Mouse (Mus musculus): Measurements from ENCODE around the gene Fam53b.

The Fam53b gene

DNA sequence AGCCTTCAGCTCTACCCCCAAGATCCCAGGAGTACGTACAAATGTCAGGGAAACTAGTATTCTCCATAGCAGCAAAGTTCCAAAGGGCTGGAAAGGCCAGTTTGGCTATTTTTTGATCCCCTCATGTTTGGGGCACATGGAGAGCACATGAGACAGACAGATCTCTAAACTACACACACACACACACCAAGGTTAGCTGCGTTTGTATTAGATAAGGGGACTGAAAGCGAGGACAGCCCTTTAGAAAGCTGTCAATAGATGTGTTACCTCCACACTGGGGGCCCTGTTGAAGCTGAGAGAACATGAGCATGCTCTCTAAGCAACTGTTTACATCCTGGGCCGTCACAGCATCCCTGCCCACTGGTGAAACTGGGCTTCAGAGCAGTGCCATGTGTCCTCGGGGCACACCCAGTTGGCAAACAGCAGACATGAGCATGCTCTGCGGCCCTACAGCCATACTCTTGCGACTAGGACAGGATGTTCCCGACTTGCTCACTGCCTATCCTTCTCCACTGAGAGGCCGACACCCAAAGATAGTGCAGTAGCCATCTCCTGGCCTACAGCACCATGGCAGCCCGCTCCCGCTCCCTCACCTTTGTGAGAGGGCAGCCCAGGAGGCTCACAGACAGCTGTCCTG is 47.3 kb downstream of the Fam53b start:
- DNase-seq (ENCODE audit: low read depth): no peak

DNA sequence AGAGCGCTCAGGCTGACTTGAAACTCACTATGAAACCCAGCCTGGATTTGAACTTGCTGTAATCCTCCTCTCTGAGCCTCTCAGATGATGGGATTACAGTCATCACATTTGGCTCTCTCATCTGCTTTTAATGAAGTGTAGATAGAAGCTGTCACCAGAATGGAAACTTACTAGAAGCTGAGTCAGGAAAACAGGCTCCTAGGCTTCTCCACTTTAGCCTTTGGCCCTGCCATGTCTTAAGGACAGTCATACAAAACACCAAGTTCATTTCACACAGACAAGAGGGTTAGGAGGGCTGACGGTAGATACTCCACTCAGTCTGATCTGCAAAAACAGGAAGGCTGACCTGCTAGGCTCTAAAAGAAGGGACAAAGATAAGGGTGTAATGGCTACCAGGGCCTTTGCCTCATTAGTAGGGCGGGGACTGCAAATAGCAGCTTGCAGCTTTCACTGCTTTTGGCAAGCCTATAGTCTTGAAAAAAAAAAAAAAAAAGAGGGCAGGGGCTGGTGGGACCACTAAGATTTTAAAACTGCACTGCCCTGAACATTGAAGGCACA is 48.0 kb downstream of the Fam53b start:
- DNase-seq (ENCODE audit: low read depth): no peak

GRCm38 (mm10) chr7:132764896-132765491 is 48.7 kb downstream of the Fam53b start:
- DNase-seq (ENCODE audit: low read depth): no peak

DNA sequence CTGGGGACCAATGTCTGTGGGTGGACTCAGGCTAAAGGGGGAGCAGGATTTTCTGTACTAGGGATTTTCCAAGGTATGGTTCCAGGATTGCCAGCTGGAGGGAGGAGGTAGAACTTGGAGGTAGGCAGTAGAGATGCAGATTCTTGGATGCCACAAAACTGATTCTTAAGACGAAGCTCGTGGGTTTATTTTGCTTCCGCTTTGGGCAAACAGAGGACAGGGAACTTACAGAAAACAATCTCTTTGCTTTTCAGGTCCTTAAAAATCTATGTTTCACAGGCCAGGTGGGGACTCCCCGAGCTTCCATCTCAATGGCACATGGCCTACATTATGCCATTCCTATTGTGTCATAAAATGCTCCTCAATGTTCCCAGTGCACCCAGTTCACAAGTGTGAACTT is 49.4 kb downstream of the Fam53b start:
- no peak for DNase-seq (ENCODE audit: low read depth)

DNA sequence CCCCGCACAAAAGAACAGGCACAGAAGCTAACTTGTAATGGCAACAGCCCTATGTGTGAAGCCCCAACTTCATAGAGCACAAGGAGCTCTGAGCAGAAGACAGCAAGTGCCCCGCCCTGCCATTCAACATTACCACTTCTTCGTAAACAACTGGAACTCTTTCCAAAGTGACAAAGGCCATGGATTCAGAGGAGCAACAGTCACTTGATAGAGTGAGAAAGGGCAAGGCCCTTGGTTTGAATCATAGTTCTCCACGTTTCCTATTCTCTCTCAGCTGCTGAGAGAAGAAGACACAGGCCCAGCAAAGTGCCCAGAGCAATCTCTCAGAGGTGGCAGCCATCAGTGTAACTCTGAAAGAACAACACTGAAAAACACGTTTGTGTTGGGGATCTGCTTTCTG is 49.8 kb downstream of the Fam53b start:
- DNase-seq (ENCODE audit: low read depth): no peak

DNA sequence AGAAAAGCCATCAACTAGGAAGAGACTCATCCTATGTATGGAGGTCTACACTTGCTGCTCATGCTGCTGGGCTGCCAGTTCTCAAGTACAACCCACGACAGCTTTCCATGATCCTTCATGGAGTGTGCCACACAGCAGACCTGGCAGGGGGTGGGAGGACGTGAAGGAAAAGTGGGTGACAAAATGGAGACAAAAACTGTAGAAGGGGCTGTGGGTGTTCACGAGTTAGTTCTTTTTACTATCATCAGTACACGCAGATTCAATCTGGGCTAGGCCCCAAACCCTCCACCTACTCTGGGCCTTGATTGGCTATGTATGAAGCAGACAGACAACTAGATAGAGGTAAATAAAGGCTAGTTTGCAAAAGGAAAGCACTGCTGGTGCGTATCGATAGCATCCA is 50.3 kb downstream of the Fam53b start:
- no peak for DNase-seq (ENCODE audit: low read depth)

DNA sequence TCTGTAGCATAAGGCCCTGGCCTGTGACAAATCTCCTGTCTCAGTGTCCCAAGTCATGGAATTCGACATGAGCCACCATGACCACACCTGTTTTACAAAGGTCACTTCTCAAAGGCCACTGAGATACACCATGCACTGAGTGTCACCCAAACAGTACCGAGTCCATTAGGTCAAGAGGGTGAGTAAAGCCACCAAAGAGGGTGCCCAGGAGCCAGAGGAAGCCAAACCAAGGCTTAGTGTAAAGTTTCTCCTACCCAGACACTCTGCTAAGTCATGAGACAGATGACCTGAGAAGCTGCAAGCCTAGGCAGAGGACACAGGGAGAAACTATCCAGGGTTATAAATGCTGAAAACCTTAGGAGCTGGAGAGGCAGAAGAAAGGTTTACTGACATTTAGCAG is 52.3 kb downstream of the Fam53b start:
- no peak for DNase-seq (ENCODE audit: low read depth)

DNA sequence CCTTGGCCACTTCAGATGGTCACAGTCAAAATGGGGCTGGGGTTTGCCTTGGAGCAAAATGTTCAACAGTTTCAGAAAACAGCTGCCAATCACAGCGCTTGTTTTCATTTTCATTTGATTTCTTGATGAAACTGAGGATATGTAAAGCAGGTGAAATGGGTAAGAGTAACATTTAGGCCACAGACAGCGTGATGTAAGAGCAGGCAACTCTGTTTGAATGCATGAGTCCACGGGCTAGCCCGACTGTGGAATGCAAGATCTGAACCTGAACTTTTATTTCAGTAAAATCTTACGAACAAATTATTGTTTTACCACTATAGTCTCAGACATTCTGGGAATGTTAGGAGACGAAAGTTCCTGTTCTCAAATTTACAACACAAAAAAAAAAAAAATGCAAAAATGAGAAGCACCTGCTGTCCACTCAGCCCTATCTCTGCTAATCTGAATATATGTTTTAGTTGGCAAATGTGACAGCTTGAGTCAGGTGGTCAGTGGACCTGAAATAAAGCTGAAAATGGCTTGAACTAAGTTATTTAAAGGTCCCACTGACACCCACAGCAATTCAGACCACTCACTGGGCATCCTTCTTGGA is 53.0 kb downstream of the Fam53b start:
- no peak for DNase-seq (ENCODE audit: low read depth)

DNA sequence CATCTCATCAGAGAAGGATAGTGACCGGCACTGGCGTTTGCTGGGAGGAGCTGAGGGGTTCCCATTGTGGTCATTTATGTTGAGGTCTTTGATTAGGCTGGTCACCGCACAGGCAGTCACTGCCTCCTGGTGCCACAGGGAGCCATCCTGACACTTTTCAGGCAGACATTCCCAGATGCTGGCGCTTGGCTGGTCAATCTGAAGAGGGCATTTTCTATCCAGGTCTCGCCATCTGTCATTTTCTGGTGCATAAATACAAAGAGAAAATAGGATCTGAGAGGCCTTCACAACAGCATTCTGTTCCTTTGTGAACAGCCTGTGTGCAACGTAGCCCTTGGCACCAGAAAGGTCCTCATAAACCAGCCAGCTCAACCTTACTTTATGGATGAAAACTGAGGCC is 53.8 kb downstream of the Fam53b start:
- DNase-seq (ENCODE audit: low read depth): no peak

DNA sequence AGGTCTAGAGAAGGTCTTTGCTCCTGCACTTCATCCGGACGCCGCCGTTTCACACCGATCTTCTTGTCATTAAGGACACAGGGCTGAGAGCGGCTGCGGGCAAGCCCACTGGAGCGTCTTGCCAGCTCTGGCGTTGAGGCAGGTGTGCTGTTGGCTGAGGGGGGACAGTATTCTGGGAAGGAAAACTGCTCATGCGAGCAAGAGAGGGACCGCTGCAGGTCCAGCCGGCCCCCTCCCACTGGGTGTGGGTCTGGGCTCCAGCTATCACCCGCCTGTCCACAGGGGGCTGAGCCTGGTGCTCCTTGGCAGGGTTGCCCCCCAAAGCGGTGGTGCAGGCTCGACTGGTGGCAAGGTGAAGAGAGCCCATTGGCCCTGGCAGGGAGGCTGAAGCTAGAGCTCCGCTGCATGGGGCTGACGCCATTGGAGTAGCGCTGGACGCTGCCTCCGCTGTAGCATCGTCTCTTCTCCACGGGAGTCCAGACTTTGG is 54.2 kb downstream of the Fam53b start:
- DNase-seq (ENCODE audit: low read depth): no peak

DNA sequence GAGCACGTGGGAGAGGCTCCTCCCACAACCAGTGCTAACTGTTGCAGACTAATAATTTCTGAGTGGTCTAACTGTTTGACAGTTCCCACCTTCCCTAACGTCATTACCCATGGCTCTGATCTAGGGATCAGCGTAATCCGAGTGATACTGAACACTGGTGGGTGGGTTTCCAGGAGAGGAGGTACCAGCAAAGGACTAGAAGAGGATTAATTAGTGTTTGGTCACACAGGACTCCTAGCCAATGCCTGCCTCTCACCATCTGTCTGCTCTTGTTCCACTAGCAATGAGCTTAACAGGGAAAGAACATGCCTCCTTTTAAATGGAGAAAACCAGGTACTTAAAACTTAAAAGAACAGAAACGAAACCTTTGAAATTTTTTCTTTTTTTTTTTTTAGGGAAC is 54.8 kb downstream of the Fam53b start:
- DNase-seq (ENCODE audit: low read depth): no peak

- DNase-seq (ENCODE audit: low read depth): no peak
These were observed 57.4 kb downstream of the Fam53b start for GRCm38 (mm10) chr7:132756325-132756724.

DNA sequence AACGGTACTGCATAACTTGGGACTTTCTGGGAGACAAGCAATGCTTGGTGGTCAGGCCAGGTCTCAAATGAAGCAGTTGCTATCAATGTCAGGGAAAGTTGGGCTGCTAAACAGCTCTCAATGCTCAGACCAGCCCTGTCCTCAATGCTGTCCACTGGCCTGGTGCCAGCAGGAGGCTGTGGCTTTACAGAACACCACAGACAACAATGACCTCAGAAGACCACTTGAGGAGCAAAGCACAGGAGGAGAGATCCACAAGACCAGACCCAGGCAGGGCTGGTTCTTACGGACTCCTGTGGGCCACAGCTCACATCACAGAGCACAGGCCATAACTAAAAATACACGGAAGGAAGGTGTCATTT is 59.3 kb downstream of the Fam53b start:
- peak; percentile 57 for DNase-seq (ENCODE audit: low read depth)

GRCm38 (mm10) chr7:132753518-132754388 is 59.9 kb downstream of the Fam53b start:
- peak; percentile 72 for DNase-seq (ENCODE audit: low read depth)

- DNase-seq (ENCODE audit: low read depth): no peak
These were observed 62.0 kb downstream of the Fam53b start for GRCm38 (mm10) chr7:132751716-132752115.

- DNase-seq (ENCODE audit: low read depth): no peak
These were observed 64.2 kb downstream of the Fam53b start for GRCm38 (mm10) chr7:132749504-132749903.

GRCm38 (mm10) chr7:132748076-132748769 is 65.5 kb downstream of the Fam53b start:
- DNase-seq (ENCODE audit: low read depth): no peak

- no peak for DNase-seq (ENCODE audit: low read depth)
These were observed 66.6 kb downstream of the Fam53b start for GRCm38 (mm10) chr7:132747096-132747495.

- DNase-seq (ENCODE audit: low read depth): no peak
These were observed 70.8 kb downstream of the Fam53b start for GRCm38 (mm10) chr7:132742912-132743311.

DNA sequence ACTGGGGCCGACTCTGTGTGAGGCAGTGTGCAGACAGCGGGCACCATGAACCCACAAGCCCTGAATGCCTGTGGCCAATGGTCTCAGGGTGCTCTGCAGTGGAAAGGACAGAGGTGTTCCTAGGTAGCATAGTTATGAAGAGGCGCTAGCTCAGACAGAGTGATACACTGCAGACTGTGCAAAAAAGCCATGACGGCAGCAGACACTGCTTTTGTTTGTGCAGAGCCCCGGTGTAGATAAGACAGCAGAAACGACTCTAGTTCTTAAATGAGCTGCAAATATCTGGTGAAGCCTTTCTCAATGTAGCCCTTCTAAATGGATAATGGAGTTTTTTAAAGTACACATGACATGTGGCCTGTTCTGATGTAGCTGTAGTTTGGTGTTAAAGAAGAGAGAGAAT is 73.9 kb downstream of the Fam53b start:
- no peak for DNase-seq (ENCODE audit: low read depth)

- no peak for DNase-seq (ENCODE audit: low read depth)
These were observed 74.8 kb downstream of the Fam53b start for GRCm38 (mm10) chr7:132738844-132739243.
